Mouse (Mus musculus): Measurements from ENCODE around the gene Frmd4a. TPM values are rescaled to one million over a fixed set of nuclear protein-coding genes. Genes with fewer than 3 reads are reported as not detected.

Gene Frmd4a
- total and polyA plus RNA-seq, 3 experiments, result 32.6 to 55.7 (median 43.6) TPM

DNA sequence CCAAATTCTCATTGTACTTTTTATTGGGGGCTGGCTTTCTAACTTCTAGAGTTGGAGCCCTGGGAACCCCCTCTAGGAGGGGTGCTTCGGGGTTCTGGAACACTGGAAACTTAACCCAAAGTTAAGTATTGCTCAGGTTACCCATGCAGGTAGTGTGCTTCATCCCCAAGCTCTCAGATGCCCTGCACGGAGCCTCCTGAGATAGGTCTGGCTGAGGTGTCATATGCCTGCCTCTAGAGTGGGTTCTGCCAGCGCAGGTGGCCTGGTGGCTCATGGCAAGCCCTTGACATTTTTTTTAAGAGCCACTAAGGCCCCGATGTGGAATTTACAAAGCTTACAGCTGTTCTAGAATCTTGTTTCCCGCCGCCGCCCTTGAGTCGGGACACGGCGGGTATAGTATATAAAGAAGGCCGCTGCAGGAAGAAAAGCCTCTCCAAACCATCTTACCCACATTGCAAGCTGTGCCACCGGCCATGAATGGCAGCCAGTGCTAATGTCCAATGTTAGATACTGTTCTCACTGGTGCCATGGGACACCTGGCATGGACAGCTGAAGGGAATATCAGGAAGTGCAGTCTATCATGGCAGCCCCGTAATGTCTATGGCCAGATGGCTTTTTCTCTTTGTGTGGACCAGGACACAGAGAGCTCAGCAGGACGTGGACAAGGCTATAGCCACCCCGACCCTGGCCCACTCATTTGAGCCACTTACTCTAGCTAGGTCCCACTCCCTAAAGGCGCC, 396.2 kb downstream of the Frmd4a start:
- ATAC-seq (ENCODE audit: extremely low read depth, insufficient number of reproducible peaks, low FRiP score, poor library complexity, severe bottlenecking), result no peak
- H3K4me1 ChIP-seq (ENCODE audit: insufficient read depth, low read depth, low read length), result no peaks in the 10 kb centered on the region
- peaks cover 3% of the 10 kb centered on the region for H3K27me3 ChIP-seq (ENCODE audit: insufficient read depth, low read length)
- no peaks in the 10 kb centered on the region for H3K9me3 ChIP-seq (replicated peaks)
- H3K4me3 ChIP-seq (ENCODE audit: low read depth, low read length), result no peak overlapping the region
- no peak for DNase-seq (ENCODE audit: low spot score)
- H3K36me3 ChIP-seq (replicated peaks), result no peaks in the 10 kb centered on the region
- TF ChIP-seq TAL1 (conservative IDR thresholded peaks at IDR 0.05; ENCODE audit: low read depth, low read length), result no peak
- TF ChIP-seq POLR2AphosphoS5 (IDR thresholded peaks at IDR 0.05; ENCODE audit: insufficient replicate concordance, low read depth, low read length), result no peak
- TF ChIP-seq CTCF (IDR thresholded peaks at IDR 0.05; ENCODE audit: low read depth, low read length), result no peak
- no peak for TF ChIP-seq GATA1 (IDR thresholded peaks at IDR 0.05; ENCODE audit: borderline replicate concordance, low read length)
- no peak for TF ChIP-seq GATA2 (IDR thresholded peaks at IDR 0.05; ENCODE audit: borderline replicate concordance, low read depth, low read length)

DNA sequence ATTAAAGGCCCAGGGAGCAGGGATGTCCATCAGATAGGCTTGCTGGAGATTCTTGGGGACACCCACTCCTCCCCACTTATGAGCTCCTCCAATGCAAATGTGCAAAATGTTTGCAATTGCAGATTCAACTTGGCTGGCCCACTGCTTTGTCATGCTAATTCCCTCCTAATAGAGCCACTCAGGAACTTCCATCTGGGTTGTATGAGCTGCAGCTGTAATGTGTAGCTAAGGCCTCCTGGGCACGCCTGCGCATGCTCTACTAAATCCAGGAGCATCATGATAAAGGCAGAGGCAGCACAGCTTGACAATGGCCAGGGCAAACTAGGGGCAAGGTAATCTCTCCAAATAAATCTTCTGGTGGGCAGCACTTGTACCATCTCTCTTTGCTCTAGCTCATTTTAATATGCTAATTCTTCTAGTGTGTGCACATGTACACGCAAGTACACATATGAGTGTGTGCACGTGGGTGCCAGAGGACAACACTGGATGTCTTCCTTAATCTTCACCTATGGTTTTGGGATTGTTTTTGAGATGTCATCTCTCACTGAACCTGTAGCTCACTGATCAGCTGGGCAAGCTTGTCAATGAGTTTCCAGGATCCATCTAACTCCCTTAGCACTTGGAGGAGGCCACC, 403.3 kb downstream of the Frmd4a start:
- no peaks in the 10 kb centered on the region for H3K9me3 ChIP-seq (replicated peaks)
- no peak for TF ChIP-seq POLR2AphosphoS5 (IDR thresholded peaks at IDR 0.05; ENCODE audit: insufficient replicate concordance, low read depth, low read length)
- no peak for TF ChIP-seq GATA2 (IDR thresholded peaks at IDR 0.05; ENCODE audit: borderline replicate concordance, low read depth, low read length)
- no peak for TF ChIP-seq TAL1 (conservative IDR thresholded peaks at IDR 0.05; ENCODE audit: low read depth, low read length)
- TF ChIP-seq GATA1 (IDR thresholded peaks at IDR 0.05; ENCODE audit: borderline replicate concordance, low read length), result no peak
- no peak for TF ChIP-seq CTCF (IDR thresholded peaks at IDR 0.05; ENCODE audit: low read depth, low read length)
- no peaks in the 10 kb centered on the region for H3K36me3 ChIP-seq (replicated peaks)
- no peak for DNase-seq (ENCODE audit: low spot score)
- H3K27me3 ChIP-seq (ENCODE audit: insufficient read depth, low read length), result peaks cover 12% of the 10 kb centered on the region; the same call in 1 of the 2 replicates
- H3K4me3 ChIP-seq (ENCODE audit: low read depth, low read length), result no peak overlapping the region
- ATAC-seq (ENCODE audit: extremely low read depth, insufficient number of reproducible peaks, low FRiP score, poor library complexity, severe bottlenecking), result no peak
- no peaks in the 10 kb centered on the region for H3K4me1 ChIP-seq (ENCODE audit: insufficient read depth, low read depth, low read length)

DNA sequence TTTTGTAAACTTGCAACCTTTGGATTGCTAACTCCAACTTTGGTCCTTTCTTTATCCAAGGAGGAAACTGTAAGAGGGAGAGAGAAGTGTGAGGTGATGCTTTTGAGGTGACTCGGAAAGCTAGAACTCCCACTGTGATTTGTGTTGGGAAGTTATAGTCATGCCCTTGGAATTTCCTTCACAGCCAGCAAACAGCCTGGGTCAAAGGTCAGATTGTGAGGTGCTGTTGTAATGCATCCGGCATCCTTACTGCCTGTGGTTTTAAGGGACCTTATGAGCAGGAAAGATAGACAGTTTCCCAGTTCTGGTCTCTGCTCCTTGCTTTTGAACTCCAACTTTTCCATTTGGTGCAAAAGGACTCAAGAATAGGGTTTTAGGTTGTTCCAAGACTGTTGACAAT, 404.2 kb downstream of the Frmd4a start:
- DNase-seq (ENCODE audit: low spot score), result no peak
- Histone ChIP-seq H3K27me3 (ENCODE audit: insufficient read depth, low read length) (peaks cover 12% of the 10 kb centered on the region; the same call in 1 of the 2 replicates), H3K9me3 (replicated peaks) (no peaks in the 10 kb centered on the region), H3K4me1 (ENCODE audit: insufficient read depth, low read depth, low read length) (no peaks in the 10 kb centered on the region), H3K36me3 (replicated peaks) (no peaks in the 10 kb centered on the region), H3K4me3 (ENCODE audit: low read depth, low read length) (no peak overlapping the region)
- ATAC-seq (ENCODE audit: extremely low read depth, insufficient number of reproducible peaks, low FRiP score, poor library complexity, severe bottlenecking), result no peak
- TF ChIP-seq GATA2 (IDR thresholded peaks at IDR 0.05; ENCODE audit: borderline replicate concordance, low read depth, low read length) (no peak), TAL1 (conservative IDR thresholded peaks at IDR 0.05; ENCODE audit: low read depth, low read length) (no peak), POLR2AphosphoS5 (IDR thresholded peaks at IDR 0.05; ENCODE audit: insufficient replicate concordance, low read depth, low read length) (no peak)

DNA sequence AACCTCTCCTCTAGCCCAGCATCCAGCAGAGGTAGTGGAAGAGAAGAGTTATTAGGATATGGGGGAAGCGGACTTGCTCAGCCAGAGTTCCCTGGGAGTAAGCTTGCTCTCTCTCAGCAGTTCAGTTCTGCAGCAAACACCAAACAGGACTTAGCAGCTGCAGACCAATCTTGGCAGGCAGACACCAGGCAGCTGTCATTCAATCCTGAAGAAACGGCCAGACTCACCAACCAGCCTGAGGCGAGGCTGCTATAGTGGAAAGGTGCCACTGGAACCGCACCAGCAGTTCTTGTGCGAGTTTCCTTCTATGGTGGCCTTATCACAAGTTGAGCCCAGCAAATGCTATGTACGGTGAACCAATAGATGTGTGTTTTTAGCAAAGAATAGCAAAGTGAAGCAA, 406.4 kb downstream of the Frmd4a start:
- Histone ChIP-seq H3K9me3 (replicated peaks) (no peaks in the 10 kb centered on the region), H3K27me3 (ENCODE audit: insufficient read depth, low read length) (peaks cover 12% of the 10 kb centered on the region; the same call in 1 of the 2 replicates), H3K4me3 (ENCODE audit: low read depth, low read length) (no peak overlapping the region), H3K4me1 (ENCODE audit: insufficient read depth, low read depth, low read length) (no peaks in the 10 kb centered on the region), H3K36me3 (replicated peaks) (no peaks in the 10 kb centered on the region)
- DNase-seq (ENCODE audit: low spot score), result no peak
- no peak for TF ChIP-seq TAL1 (conservative IDR thresholded peaks at IDR 0.05; ENCODE audit: low read depth, low read length)
- TF ChIP-seq POLR2AphosphoS5 (IDR thresholded peaks at IDR 0.05; ENCODE audit: insufficient replicate concordance, low read depth, low read length), result no peak
- no peak for TF ChIP-seq CTCF (IDR thresholded peaks at IDR 0.05; ENCODE audit: low read depth, low read length)
- TF ChIP-seq GATA1 (IDR thresholded peaks at IDR 0.05; ENCODE audit: borderline replicate concordance, low read length), result no peak
- no peak for TF ChIP-seq GATA2 (IDR thresholded peaks at IDR 0.05; ENCODE audit: borderline replicate concordance, low read depth, low read length)
- no peak for ATAC-seq (ENCODE audit: extremely low read depth, insufficient number of reproducible peaks, low FRiP score, poor library complexity, severe bottlenecking)

DNA sequence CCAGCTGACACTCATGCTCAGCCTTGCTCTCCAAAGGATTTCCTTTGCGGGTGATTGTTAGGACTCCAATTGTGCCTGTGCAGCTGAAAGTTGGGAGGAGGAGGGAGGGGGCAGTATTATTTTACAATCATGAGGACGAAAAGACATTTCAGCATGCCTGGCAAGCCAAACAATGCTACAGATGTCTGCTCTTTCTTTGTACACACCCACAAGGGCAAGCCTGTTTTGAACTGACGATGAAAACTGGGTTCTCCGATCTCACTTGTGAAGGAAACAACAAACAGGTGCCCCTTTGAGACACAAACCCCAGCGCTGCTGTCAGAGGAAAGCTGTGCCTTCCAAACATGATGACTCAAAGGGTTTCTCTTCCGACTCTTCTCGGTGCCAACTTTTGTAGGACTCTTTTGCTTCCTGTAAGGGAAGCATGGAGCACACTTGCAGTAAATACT, 410.9 kb downstream of the Frmd4a start:
- no peak for DNase-seq (ENCODE audit: low spot score)
- Histone ChIP-seq H3K4me3 (ENCODE audit: low read depth, low read length) (no peak overlapping the region), H3K9me3 (replicated peaks) (no peaks in the 10 kb centered on the region), H3K4me1 (ENCODE audit: insufficient read depth, low read depth, low read length) (no peaks in the 10 kb centered on the region), H3K27me3 (ENCODE audit: insufficient read depth, low read length) (0 out of 2 replicates have a peak, but pooled peaks cover 3% of the 10 kb centered on the region), H3K36me3 (replicated peaks) (no peaks in the 10 kb centered on the region)
- TF ChIP-seq TAL1 (conservative IDR thresholded peaks at IDR 0.05; ENCODE audit: low read depth, low read length) (no peak), GATA1 (IDR thresholded peaks at IDR 0.05; ENCODE audit: borderline replicate concordance, low read length) (no peak), GATA2 (IDR thresholded peaks at IDR 0.05; ENCODE audit: borderline replicate concordance, low read depth, low read length) (no peak), CTCF (IDR thresholded peaks at IDR 0.05; ENCODE audit: low read depth, low read length) (no peak), POLR2AphosphoS5 (IDR thresholded peaks at IDR 0.05; ENCODE audit: insufficient replicate concordance, low read depth, low read length) (no peak)
- ATAC-seq (ENCODE audit: extremely low read depth, insufficient number of reproducible peaks, low FRiP score, poor library complexity, severe bottlenecking), result no peak

DNA sequence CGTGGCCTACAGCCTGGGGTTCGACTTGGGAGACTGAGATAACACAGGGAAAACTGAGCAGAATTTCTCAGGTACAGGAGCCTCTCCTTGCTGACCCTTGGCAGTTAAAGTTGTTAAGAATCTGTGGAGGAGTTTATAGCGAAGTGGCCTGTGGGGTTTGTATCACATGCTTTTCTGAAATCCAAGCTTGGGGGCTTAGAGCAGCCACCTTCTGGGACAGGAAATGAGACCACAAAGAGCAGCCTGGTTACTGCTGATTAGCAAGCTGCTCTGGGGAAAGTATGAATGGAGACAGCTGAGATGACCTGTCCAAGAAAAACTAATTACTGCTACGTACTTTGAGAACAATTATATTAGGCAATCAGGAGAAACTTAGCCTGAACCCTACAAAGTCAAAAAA, 415.6 kb downstream of the Frmd4a start:
- Histone ChIP-seq H3K9me3 (replicated peaks) (no peaks in the 10 kb centered on the region), H3K27me3 (ENCODE audit: insufficient read depth, low read length) (no peaks in the 10 kb centered on the region), H3K4me1 (ENCODE audit: insufficient read depth, low read depth, low read length) (no peaks in the 10 kb centered on the region), H3K36me3 (replicated peaks) (no peaks in the 10 kb centered on the region), H3K4me3 (ENCODE audit: low read depth, low read length) (no peak overlapping the region)
- ATAC-seq (ENCODE audit: extremely low read depth, insufficient number of reproducible peaks, low FRiP score, poor library complexity, severe bottlenecking) (peak; percentile 28; the same call in 1 of the 2 replicates), DNase-seq (ENCODE audit: low spot score) (no peak)
- TF ChIP-seq GATA1 (IDR thresholded peaks at IDR 0.05; ENCODE audit: borderline replicate concordance, low read length) (no peak), GATA2 (IDR thresholded peaks at IDR 0.05; ENCODE audit: borderline replicate concordance, low read depth, low read length) (no peak), TAL1 (conservative IDR thresholded peaks at IDR 0.05; ENCODE audit: low read depth, low read length) (no peak), POLR2AphosphoS5 (IDR thresholded peaks at IDR 0.05; ENCODE audit: insufficient replicate concordance, low read depth, low read length) (no peak), CTCF (IDR thresholded peaks at IDR 0.05; ENCODE audit: low read depth, low read length) (no peak)

Measured in G1E (cell line).